Mouse (Mus musculus) thymus, adult 2 months (tissue): ENCODE measurements around the gene Spata5. TPM values are rescaled to one million over a fixed set of nuclear protein-coding genes. Genes with fewer than 3 reads are reported as not detected.

ENCODE experiments used
- DNase-seq: peaks from one replicate; pipeline ENCODE4 v3.0.0; 2021
- H3K27ac ChIP-seq: fragments of 200-500 bp; 2 replicates; pipeline ENCODE4 v1.5.1; 2012; ENCODE audit warnings: low read length, control low read depth; ENCODE audit not compliant: control insufficient read depth, insufficient read depth
- H3K27me3 ChIP-seq: fragments of 200-500 bp; 2 replicates; pipeline ENCODE4 v1.6.1; 2012; ENCODE audit warnings: mild to moderate bottlenecking, low read length, moderate library complexity, mixed read lengths; ENCODE audit not compliant: control insufficient read depth, insufficient read depth
- H3K36me3 ChIP-seq: fragments of 200-500 bp; 2 replicates; pipeline ENCODE4 v1.6.1; 2012; ENCODE audit warnings: mild to moderate bottlenecking, low read length, moderate library complexity; ENCODE audit not compliant: control insufficient read depth, insufficient read depth
- H3K4me1 ChIP-seq: fragments of 200-500 bp; replicated peaks from 2 replicates; pipeline ENCODE4 v1.6.1; 2012; ENCODE audit warnings: low read length; ENCODE audit not compliant: control insufficient read depth, insufficient read depth
- H3K4me3 ChIP-seq: fragments of 200-500 bp; 2 replicates; pipeline ENCODE4 v1.5.1; 2012; ENCODE audit warnings: mild to moderate bottlenecking, low read length, control low read depth, moderate library complexity; ENCODE audit not compliant: control insufficient read depth, insufficient read depth
- CTCF ChIP-seq: fragments of 200-500 bp; IDR thresholded peaks from 2 replicates; pipeline ENCODE4 v1.5.1; 2012; ENCODE audit warnings: mild to moderate bottlenecking, control low read depth, low read length, moderate library complexity, borderline replicate concordance; ENCODE audit not compliant: control insufficient read depth, poor library complexity, insufficient read depth; ENCODE audit errors: extremely low read depth
- POLR2A ChIP-seq: fragments of 200-500 bp; IDR thresholded peaks from 2 replicates; pipeline ENCODE4 v1.6.1; 2012; ENCODE audit warnings: mild to moderate bottlenecking, low read length, control low read depth, moderate library complexity; ENCODE audit not compliant: control insufficient read depth, poor library complexity, insufficient read depth; ENCODE audit errors: extremely low read depth
- WGBS: fragments of 180-500 bp; shearing (Covaris S2); methylation state at CpG from one replicate; pipeline ENCODE4 v1.1.7; 2018; 5-methylcytosine and 5-hydroxymethylcytosine counted together
- polyA plus RNA-seq: library from polyadenylated mRNA; depleted of rRNA; stranded (reverse); fragments of >200 nt; gene quantifications from 2 replicates; pipeline ENCODE4 v1.2.3, GENCODE M21; 2012

The Spata5 gene
- polyA plus RNA-seq, 1 experiment: 3.2 TPM

GRCm38 (mm10) chr3:37561466-37561865 lies 141.8 kb downstream of the Spata5 start:
- H3K36me3 ChIP-seq: no peaks in the 10 kb centered on the region
- no peak overlapping the region for H3K27ac ChIP-seq
- H3K27me3 ChIP-seq: no peaks in the 10 kb centered on the region
- no peak for DNase-seq
- no peaks in the 10 kb centered on the region for H3K4me1 ChIP-seq
- WGBS: 94% methylated on average over 3 of the region's 3 CpGs
- no peak overlapping the region for H3K4me3 ChIP-seq
- TF ChIP-seq POLR2A (no peak), CTCF (no peak)

GRCm38 (mm10) chr3:37566097-37566496 lies 146.4 kb downstream of the Spata5 start:
- Histone ChIP-seq H3K27ac (no peak overlapping the region), H3K27me3 (no peaks in the 10 kb centered on the region), H3K36me3 (no peaks in the 10 kb centered on the region), H3K4me3 (no peak overlapping the region), H3K4me1 (no peaks in the 10 kb centered on the region)
- WGBS: 95% methylated on average over 6 of the region's 6 CpGs
- TF ChIP-seq POLR2A (no peak), CTCF (no peak)
- DNase-seq: no peak

DNA sequence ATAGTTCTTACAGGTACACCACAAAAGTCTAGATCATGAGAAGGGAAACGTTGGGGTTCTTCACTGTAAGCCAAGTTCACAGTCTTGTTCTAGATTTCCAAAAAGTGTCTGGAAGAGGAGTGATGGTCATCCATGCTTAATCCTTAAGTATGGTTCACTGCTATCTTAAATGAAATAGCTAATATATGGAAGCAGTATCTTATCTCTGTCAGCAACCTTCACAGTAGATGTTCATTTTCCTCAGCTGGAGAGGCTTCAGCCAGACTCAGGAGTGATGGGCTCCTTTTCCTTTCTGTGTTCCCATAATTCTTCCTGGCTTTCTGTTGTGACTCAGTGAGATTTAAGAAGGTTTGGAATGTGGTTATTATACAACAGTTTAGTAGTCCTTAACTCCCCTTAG lies 147.8 kb downstream of the Spata5 start:
- Histone ChIP-seq H3K4me3 (no peak overlapping the region), H3K36me3 (no peaks in the 10 kb centered on the region)
- WGBS: 86% methylated on average over 1 of the region's 1 CpGs

DNA sequence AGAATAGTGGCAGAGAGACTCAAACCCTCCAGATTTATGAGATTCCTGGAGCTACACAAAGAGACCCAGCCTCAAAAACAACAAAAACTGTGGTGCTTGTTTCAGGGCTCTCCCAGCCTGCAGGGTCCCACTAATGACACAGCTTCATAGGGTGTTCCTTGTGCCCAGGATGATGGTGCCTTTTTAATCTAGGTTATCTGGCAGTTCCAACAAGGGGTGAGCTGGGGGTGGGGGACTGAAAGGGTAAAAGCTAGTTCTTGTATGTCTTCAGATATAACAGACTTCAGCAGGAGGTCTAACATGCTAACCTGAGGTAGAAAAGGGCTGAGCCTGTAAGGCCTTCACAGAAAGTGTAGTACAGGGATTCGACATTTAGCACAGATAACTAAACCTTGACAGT lies 149.1 kb downstream of the Spata5 start:
- Histone ChIP-seq H3K36me3 (no peaks in the 10 kb centered on the region), H3K4me3 (no peak overlapping the region), H3K27me3 (no peaks in the 10 kb centered on the region), H3K27ac (no peak overlapping the region), H3K4me1 (peaks cover 2% of the 10 kb centered on the region; the same call in 1 of the 2 replicates)
- WGBS: 92% methylated on average over 1 of the region's 1 CpGs
- no peak for DNase-seq
- no peak for TF ChIP-seq CTCF
- TF ChIP-seq POLR2A: no peak

More for the DNA sequence above, 147.8 kb downstream of the Spata5 start:
- peaks cover 2% of the 10 kb centered on the region; the same call in 1 of the 2 replicates for H3K4me1 ChIP-seq
- no peak for DNase-seq
- no peaks in the 10 kb centered on the region for H3K27me3 ChIP-seq
- TF ChIP-seq CTCF (no peak), POLR2A (no peak)
- no peak overlapping the region for H3K27ac ChIP-seq

DNA sequence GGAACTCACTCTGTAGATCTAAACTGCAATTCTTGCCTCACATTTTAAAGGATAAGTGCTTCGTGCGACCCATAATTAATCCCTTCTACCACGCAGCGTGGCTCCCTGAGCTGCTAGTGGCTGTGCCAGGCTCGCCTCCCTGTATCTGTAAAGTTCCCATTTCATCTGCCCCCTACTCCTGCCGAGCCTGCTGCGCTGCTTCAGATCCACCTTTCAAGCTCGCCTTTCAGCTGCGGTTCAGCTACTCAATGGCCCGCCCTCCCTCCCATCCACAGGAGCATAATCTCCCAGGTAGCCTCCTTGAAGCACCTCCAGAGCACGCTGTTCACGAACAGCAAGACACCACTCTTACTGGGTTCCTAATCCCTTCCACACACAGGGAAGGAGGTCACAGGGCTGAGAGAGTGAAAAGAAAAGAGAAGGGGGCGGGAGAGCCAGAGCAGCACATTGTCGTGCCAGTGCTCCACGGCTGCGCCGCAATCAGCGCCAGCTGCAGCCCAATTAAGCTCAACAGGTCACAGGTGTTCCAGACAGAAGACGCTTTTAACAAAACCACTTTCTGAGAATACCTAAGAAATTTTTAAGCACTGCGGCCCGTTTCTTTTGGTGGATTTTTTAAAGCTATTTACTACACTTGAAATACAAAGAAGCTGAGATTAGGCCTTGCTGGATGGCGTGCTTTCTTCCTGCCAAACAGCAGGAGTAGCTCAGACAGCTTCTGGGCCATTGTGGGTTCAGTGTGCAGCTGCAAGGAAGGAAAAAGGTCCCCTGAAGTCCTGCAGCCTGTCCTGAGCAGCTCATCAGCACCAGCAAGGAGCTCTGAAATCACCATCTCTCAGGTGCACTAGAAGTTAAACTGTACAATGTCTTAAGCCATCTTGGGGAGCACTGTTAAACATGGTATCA lies 150.2 kb downstream of the Spata5 start:
- TF ChIP-seq CTCF (no peak), POLR2A (no peak)
- Histone ChIP-seq H3K4me3 (no peak overlapping the region), H3K4me1 (peaks cover 2% of the 10 kb centered on the region; the same call in 1 of the 2 replicates), H3K27me3 (no peaks in the 10 kb centered on the region), H3K36me3 (no peaks in the 10 kb centered on the region), H3K27ac (no peak overlapping the region)
- DNase-seq: no peak
- 95% methylated on average over 22 of the region's 22 CpGs for WGBS

DNA sequence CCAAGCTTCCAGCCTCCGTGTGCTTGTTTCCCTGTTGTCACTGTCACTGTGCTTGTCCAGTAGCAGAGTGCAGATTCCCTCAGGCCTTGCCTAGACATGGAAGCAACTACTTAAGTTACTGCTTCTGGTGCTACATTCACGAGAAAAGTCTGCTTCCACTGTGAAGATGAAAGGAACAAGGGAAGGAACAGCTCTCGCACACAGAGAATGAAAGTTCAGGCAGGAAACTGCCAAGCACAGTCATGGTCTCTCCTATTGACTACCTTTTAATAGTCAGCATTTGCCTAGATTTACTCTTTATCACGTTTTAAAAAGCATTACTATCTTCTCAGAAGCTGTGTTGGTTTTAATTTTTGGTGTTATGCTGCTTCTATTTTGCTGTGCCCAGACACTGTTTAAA lies 151.9 kb downstream of the Spata5 start:
- no peak overlapping the region for H3K4me3 ChIP-seq
- no peak for DNase-seq
- peaks cover 2% of the 10 kb centered on the region; the same call in 1 of the 2 replicates for H3K4me1 ChIP-seq
- H3K36me3 ChIP-seq: no peaks in the 10 kb centered on the region
- H3K27me3 ChIP-seq: no peaks in the 10 kb centered on the region
- TF ChIP-seq POLR2A (no peak), CTCF (no peak)
- 52% methylated on average over 4 of the region's 4 CpGs for WGBS
- H3K27ac ChIP-seq: no peak overlapping the region
